Mouse (Mus musculus) brain, embryonic 14.5 days (tissue): ENCODE measurements at regions not wholly inside any gene's neighbourhood (a gene's known extent, or its start where the extent isn't known, plus 50 kb on each side); places are given as distances from the start of the nearest gene placed in this dataset.

Source experiments
- CTCF ChIP-seq: fragments of 200-500 bp; IDR thresholded peaks from 2 replicates; pipeline ENCODE4 v1.5.1; 2012; ENCODE audit warnings: inconsistent platforms, mild to moderate bottlenecking, moderate library complexity, borderline replicate concordance; ENCODE audit not compliant: insufficient read depth, insufficient read length; ENCODE audit errors: extremely low read depth
- POLR2A ChIP-seq: fragments of 200-500 bp; IDR thresholded peaks from 2 replicates; pipeline ENCODE4 v1.6.1; 2012; ENCODE audit warnings: mild to moderate bottlenecking, inconsistent platforms, borderline replicate concordance; ENCODE audit not compliant: poor library complexity, insufficient read depth, insufficient read length, severe bottlenecking; ENCODE audit errors: extremely low read depth

DNA sequence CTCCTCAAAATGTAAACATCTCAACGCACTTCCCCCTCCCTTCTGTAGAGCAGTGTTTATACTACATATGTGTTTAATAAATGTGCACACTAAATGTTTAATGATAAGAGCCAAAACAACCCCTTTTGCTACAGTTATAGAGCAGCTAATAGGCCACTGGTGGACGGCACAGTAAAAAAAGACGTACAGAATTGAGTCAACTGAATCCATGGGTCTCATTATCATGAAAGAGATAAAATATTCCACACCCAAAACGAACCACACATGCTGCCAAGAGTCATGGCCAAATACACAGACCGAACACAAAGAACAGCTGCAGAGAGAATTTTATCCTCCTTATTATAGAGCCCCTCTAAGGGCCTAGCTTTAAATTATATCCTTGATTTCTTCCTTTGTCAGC is 237.8 kb downstream of the Dhx15 start:
- no peak for TF ChIP-seq CTCF
- no peak for TF ChIP-seq POLR2A
